Mouse (Mus musculus) E14TG2a.4 (cell line): ENCODE results near the gene Smyd3.

Source experiments
- CTCF ChIP-seq: conservative IDR thresholded peaks from 2 replicates; pipeline ENCODE4 v1.5.1; 2014; ENCODE audit warnings: low read length
- NANOG ChIP-seq: IDR thresholded peaks from 2 replicates; pipeline ENCODE4 v1.6.1; 2014; ENCODE audit warnings: borderline replicate concordance, low read length, mixed read lengths

GRCm38 (mm10) chr1:179373911-179374310 is 143.9 kb downstream of the Smyd3 start:
- TF ChIP-seq CTCF (no peak), NANOG (no peak)
